Mouse (Mus musculus) lung, postnatal 14 days (tissue): ENCODE measurements around the gene Rere.

Experiments
- DNase-seq: peaks from one replicate; pipeline ENCODE4 v3.0.0; 2021

Rere gene

GRCm38 (mm10) chr4:150393607-150394006 is 112.2 kb downstream of the Rere start:
- DNase-seq: no peak

DNA sequence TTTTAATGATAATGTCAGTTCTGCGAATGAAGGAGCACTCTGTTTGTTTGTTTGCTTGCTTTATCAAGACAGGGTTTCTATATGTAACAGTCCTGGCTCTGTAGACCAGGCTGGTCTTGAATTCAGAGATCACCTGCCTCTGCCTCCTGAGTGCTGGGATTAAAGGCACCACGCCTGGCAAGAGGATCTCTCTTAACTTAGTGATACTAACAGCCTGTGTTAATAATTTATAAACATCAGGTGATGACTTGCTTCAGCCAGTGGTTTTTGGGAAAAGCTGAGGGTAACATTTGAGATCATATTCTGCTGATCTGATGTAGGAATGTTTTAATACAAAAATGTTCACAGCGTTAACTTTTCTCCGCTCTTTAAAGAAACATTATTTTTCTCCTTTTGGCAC is 112.6 kb downstream of the Rere start:
- no peak for DNase-seq

DNA sequence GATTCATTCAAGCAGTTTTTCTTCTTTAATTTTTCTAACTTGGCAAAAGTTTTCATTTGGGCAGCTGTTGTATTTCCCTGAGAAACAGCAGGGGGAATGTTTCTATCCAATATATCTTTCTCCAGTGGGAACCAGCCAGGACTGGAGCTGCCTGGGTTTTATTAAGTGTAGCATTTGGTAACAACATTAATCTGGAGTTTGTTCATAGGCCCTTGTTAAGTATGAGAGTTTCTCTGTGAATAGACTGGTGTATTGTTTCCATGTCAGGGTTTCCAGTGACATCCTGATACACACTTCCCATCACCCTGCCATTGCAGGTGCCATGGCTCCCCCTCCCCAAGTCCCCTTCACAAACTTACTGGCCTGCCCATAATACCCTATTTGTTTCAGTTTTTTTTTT is 114.9 kb downstream of the Rere start:
- DNase-seq: no peak

- peak; percentile 26 for DNase-seq
Observed at GRCm38 (mm10) chr4:150396826-150397620, 115.6 kb downstream of the Rere start.

GRCm38 (mm10) chr4:150399032-150399431 is 117.6 kb downstream of the Rere start:
- DNase-seq: no peak

DNA sequence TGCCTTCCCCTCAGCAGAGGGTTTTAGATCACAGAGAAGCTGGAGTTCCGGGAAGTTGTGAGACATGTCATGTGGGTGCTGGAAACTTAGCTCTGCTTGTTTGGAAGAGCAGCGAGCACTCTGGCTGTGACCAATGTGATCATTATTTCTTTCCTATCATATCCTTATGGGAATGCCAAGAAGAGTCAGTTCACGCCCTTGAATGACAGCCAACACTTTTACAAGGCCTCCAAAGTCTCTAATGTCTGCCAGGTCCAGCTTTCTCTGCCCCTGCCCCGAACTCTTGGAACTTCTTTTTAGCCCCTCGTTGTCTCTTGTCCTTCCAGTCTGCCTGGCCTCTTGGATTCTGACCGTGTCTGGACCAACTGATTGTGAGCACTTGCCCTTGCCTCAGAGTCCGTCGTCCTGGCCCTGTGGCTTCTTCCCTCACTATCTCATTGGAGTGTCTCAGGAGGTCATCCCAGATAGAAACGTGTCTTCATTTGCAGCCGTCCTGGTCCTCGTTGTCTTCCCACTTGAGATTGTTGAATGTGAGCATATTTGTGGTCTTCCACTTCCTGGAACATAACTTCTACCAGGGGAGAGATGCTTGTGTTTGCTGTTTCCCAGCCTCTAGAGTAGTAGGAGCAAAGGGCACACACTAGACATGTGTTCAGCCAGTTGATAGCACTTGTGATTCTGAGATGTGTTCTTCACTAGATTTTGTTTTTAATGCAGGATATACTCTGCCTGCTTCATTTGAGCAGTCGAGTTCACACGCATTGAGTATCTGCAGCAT is 120.6 kb downstream of the Rere start:
- peak; percentile 24 for DNase-seq

GRCm38 (mm10) chr4:150402608-150402985 is 121.2 kb downstream of the Rere start:
- no peak for DNase-seq

GRCm38 (mm10) chr4:150403941-150404340 is 122.5 kb downstream of the Rere start:
- DNase-seq: no peak

DNA sequence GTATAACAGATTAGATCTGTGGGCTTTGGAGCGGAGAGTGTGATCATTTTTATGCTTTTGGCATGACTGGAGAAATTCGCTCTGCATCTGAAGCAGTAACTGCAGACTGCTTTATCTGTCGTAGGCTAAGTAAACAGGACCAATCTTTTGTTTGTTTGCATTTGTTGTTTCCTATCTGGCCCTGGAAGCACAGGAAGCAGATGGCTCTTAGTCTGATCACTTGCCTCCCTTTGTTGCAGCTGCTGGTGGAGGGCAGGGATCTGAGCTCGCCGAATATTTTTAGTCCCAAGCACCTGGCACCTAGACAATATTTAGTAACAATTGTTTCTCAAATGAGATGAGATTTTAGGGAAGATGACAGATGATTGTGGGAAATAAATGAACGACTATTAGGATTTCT is 123.1 kb downstream of the Rere start:
- peak; percentile 37 for DNase-seq

DNA sequence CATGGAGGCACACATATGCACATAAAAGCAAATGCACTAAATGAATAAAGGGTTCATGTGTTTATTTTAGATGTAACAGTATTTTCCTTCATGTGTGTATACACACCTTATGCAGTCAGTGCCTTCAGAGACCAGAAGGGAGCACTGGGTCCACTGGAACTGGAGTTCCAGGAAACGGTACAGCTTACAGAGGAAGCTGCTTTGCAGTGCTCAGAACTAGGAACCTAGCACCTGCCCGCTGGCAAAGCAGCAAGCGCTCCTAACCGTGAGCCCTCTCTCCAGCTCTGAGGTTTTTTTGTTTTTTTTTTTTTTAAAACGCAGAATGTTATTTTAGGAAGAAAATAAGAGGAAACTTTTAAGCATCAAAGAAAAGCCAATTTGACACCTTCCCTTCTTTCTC is 124.3 kb downstream of the Rere start:
- DNase-seq: no peak

DNA sequence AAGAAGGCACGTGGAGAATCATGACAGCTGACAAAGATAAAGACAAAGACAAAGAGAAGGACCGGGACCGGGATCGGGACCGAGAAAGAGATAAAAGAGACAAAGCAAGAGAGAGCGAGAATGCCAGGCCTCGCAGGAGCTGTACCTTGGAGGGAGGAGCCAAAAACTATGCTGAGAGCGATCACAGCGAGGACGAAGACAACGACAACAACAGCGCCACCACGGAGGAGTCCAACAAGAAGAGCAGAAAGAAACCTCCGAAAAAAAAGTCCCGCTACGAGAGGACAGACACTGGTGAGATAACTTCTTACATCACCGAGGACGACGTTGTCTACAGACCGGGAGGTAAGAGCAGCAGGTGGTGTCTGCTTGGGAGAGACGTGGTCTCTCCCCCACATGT is 124.9 kb downstream of the Rere start:
- no peak for DNase-seq

- DNase-seq: no peak
Observed at GRCm38 (mm10) chr4:150406821-150407220, 125.4 kb downstream of the Rere start.

DNA sequence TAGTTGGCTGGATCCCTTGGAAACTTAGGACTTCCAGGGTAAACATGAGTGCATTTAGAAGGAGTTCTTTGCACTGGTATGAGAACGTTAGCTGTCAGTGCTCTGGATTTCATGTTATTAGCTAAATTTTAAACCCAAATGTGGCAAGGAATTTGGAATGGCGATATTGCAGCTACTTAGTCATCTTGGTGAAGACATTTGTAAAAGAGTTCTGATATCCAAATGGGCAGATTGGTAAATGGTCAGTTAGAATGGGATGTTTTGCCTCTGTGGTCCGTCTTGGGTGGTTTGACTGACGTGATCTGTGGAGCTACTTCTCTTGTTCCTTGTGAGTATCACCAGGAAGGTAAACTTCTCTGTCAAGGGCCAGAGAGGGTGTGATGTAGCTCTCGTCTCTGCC is 132.8 kb downstream of the Rere start:
- DNase-seq: no peak

- DNase-seq: no peak
Observed at GRCm38 (mm10) chr4:150414759-150415158, 133.3 kb downstream of the Rere start.

- no peak for DNase-seq
Observed at GRCm38 (mm10) chr4:150415227-150415969, 134.0 kb downstream of the Rere start.

DNA sequence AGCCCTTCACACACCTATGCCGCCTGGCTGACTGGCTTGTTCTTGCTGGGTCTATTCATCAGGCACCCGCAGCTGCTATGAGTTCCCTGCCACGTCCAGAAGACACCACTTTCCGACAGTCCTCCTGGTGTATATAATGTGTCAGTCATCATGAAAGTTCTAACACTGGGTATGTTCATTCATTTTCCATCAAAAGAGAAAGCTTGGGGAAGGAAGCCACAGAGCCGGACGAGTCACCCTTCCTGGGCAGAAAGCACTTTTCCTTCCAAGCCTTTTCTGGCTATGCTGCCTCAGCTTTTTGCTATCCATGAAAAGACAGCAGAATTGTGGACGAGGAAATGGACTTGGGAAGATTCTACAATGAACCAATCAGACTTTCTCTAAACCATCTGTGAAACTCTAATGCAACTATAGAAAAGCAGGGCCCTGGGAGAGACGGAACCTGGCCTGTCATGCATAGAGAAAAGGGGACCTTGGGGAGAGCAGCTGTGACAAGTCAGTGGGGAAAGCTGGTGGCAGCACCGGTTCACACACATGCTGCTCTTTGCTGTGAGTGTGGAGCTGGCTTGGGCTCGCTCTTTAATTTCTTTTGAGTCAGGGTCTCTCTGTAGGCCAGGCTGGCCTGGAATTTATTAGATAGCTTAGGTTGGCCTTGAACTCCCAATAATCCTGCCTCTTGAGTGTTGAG is 139.3 kb downstream of the Rere start:
- DNase-seq: no peak

GRCm38 (mm10) chr4:150426098-150426879 is 144.8 kb downstream of the Rere start:
- DNase-seq: no peak

DNA sequence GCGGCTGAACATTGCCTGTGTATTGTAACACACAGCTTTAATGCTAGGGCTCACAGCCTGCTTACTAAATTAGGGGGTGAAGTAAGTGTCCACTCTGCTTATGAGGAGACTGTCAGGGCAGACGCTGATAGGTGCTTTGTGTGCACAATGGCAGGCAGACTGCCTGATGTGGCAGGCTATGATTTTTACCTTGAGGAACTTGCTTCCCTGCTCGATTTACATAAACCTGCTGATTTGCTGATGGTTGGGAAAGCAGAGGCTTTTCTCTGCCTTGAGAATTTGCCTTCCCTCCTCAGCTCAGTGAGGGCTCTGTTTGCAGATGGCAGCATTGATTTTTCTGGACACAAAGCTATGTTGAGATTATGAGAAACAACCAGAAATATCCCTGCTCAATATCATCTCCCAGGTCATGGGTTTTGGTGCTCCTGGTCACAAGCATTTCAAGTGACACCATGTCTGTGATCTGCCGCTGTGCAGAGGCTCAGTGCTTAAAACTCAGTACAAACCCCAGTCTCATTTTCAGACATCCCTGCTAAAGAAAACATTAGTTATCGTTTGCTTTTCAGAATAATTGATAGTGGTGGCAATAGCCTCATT is 145.5 kb downstream of the Rere start:
- DNase-seq: no peak

DNA sequence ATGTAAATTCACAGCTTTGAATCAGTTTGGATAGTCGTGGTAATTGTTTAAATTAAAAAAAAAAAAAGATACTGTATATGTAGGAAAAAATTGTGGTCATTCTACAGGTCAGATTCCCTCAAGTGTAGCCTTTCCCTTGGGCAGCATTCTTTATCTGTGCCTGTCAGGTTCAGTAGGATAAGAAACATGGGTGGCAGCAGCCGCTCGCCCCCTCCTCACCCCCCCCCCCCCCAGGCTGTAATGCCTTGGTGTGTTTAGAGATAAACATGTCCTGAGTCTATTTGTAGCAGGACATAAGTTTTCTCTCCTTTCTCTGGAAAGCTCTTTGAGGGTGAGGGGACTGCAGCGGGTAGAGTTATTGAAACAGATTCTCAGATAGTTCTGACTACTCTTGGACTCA is 147.3 kb downstream of the Rere start:
- DNase-seq: no peak

GRCm38 (mm10) chr4:150433827-150434574 is 152.6 kb downstream of the Rere start:
- DNase-seq: no peak

GRCm38 (mm10) chr4:150435590-150435989 is 154.1 kb downstream of the Rere start:
- DNase-seq: no peak
